Comparison of ENCODE assay signal across 7 mouse cellular contexts in the genomic region with DNA sequence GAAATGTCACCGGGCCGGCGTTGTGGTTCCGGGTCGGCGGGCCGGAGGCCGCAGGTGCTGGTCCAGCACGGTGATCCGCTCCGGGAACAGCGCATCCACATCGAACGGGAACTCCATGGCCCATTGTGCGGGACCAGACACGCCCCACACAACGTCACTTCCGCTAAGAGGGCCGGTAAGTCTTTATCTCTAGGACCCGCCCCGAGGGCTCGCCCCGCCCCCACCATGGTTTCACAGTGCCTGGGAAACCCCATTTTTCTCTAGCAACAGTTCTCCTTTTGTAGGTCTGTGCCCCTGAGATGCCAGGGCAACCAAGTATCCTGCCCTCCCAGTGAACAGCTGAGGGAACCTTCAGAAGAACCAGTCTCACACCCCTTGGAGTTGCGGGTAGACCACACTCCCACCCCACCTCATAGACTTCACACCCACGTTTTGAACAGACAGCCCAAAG. TPM values are rescaled to one million over a fixed set of nuclear protein-coding genes. Genes with fewer than 3 reads are reported as not detected.
DNase-seq lines count a peak whose midpoint lies in the region; ATAC-seq lines count a peak whose summit lies in the region.

Atat1 (minus strand) TSS at position 157 of the 451 bp plus-strand sequence.

- H3K4me2 ChIP-seq in intestine, embryonic 15.5 days (replicated peaks) = peak within 1 kb of the TSS; percentile 80

- no peaks in the 10 kb centered on the region for H3K27me3 ChIP-seq in intestine, embryonic 15.5 days (replicated peaks)
- no peaks in the 10 kb centered on the region for H3K27me3 ChIP-seq in midbrain, embryonic 10.5 days (ENCODE audit: low read depth, poor library complexity, severe bottlenecking)

- peak; percentile 93 for ATAC-seq in intestine, embryonic 15.5 days

- no peaks in the 10 kb centered on the region for H3K9me3 ChIP-seq in intestine, embryonic 15.5 days
- no peaks in the 10 kb centered on the region for H3K9me3 ChIP-seq in midbrain, embryonic 10.5 days (replicated peaks)

- H3K36me3 ChIP-seq in intestine, embryonic 15.5 days = peaks cover 12% of the 10 kb centered on the region; the same call in 1 of the 2 replicates
- peaks cover 81% of the 10 kb centered on the region for H3K36me3 ChIP-seq in midbrain, embryonic 10.5 days

- peaks cover 13% of the 10 kb centered on the region for H3K4me1 ChIP-seq in intestine, embryonic 15.5 days (replicated peaks)
- peaks cover 25% of the 10 kb centered on the region for H3K4me1 ChIP-seq in midbrain, embryonic 10.5 days

- peak within 1 kb of the TSS; percentile 73 for H3K27ac ChIP-seq in intestine, embryonic 15.5 days
- H3K27ac ChIP-seq in midbrain, embryonic 10.5 days (replicated peaks) = peak within 1 kb of the TSS; percentile 89

- peak within 1 kb of the TSS; percentile 66 for H3K9ac ChIP-seq in intestine, embryonic 15.5 days

- H3K4me3 ChIP-seq in intestine, embryonic 15.5 days (replicated peaks) = peak within 1 kb of the TSS; percentile 70
- H3K4me3 ChIP-seq in midbrain, embryonic 10.5 days = peak within 1 kb of the TSS; percentile 85

- 3% methylated on average over 25 of the region's 25 CpGs for WGBS in intestine, embryonic 15.5 days
- 4% methylated on average over 25 of the region's 25 CpGs for WGBS in midbrain, embryonic 10.5 days

- intact Hi-C loops in gastrocnemius, postnatal 36 days (cut with DNase I) = no loop called here
- intact Hi-C loops in left cerebral cortex, postnatal 25 days (cut with DNase I) = no loop called here

- peak; percentile 94 to 95 for DNase-seq in adrenal gland, adult 18-20 months (ENCODE audit: low spot score in 2 of 2)
- peak; percentile 96 for DNase-seq in embryo, embryonic 11 days
- DNase-seq in gastrocnemius, postnatal 36 days = peak; percentile 91 to 92
- DNase-seq in left cerebral cortex, postnatal 25 days (ENCODE audit: low spot score in 2 of 2) = peak; percentile 93 to 95
- peak; percentile 96 for DNase-seq in midbrain, embryonic 10.5 days (ENCODE audit: low spot score)
- DNase-seq in right cerebral cortex, postnatal 4 days = peak; percentile 98

RNA-seq across cellular contexts. Expression of gene Atat1, which starts in this region (rescaled TPM):
- 10 to 100 TPM; 43.9 to 44.5 TPM for total RNA-seq in adrenal gland, adult 18-20 months (2021)
- total RNA-seq in gastrocnemius, postnatal 36 days (2021) = 1 to 10 TPM; 3.0 to 3.2 TPM
- polyA plus RNA-seq in intestine, embryonic 15.5 days (2015; fragmentation: Nextera tagmentation; extraction: Ambion mirVana) = 47.2 and 47.7 TPM in 2 replicates
- 10 to 100 TPM; 53.0 to 56.1 TPM for total RNA-seq in left cerebral cortex, postnatal 25 days (2021)
- polyA plus RNA-seq in midbrain, embryonic 10.5 days (2016; fragmentation: Nextera tagmentation; extraction: Ambion mirVana) = 124 and 178 TPM in 2 replicates

Comparison
In these comparisons a context has a peak if more than half of its experiments do, and no peak if none do; other contexts are left out.
1. Peak in every context shown above with its lines: DNase-seq, ATAC-seq, H3K4me3 ChIP-seq and H3K27ac ChIP-seq.
2. RNA of gene Atat1 (total RNA-seq): 53.0 to 56.1 TPM in left cerebral cortex, postnatal 25 days and 43.9 to 44.5 TPM in adrenal gland, adult 18-20 months; 3.0 to 3.2 TPM in gastrocnemius, postnatal 36 days; every median in the first group is over 10 times any median in the second.